Mouse (Mus musculus): ENCODE measurements around the gene Etv3.
"Not testable (repeated sequence)": the region's sequence is repeated elsewhere in the genome, so short reads cannot be mapped to it uniquely, and the experiment has no call there.

The Etv3 gene

GRCm38 (mm10) chr3:87525043-87525836 is at the start of gene Etv3:
TSS of gene Etv3 (plus strand) at chr3:87525407.
- peak; percentile 95 for DNase-seq (ENCODE audit: low read depth, low spot score)

- not testable (repeated sequence) for DNase-seq (ENCODE audit: low read depth, low spot score)
These were observed 47.3 kb upstream of the Etv3 start for GRCm38 (mm10) chr3:87477948-87478347.

- DNase-seq (ENCODE audit: low read depth, low spot score): not testable (repeated sequence)
These were observed 46.6 kb upstream of the Etv3 start for GRCm38 (mm10) chr3:87478596-87478995.

GRCm38 (mm10) chr3:87479230-87479629 is 46.0 kb upstream of the Etv3 start:
- not testable (repeated sequence) for DNase-seq (ENCODE audit: low read depth, low spot score)

- no peak for DNase-seq (ENCODE audit: low read depth, low spot score)
These were observed 37.8 kb upstream of the Etv3 start for GRCm38 (mm10) chr3:87487392-87487791.

GRCm38 (mm10) chr3:87487911-87488310 is 37.3 kb upstream of the Etv3 start:
- DNase-seq (ENCODE audit: low read depth, low spot score): no peak

- no peak for DNase-seq (ENCODE audit: low read depth, low spot score)
These were observed 26.9 kb upstream of the Etv3 start for GRCm38 (mm10) chr3:87498266-87498665.

- peak; percentile 70 for DNase-seq (ENCODE audit: low read depth, low spot score)
These were observed 26.1 kb upstream of the Etv3 start for GRCm38 (mm10) chr3:87499072-87499471.

- DNase-seq (ENCODE audit: low read depth, low spot score): peak; percentile 41
These were observed 24.8 kb upstream of the Etv3 start for GRCm38 (mm10) chr3:87500088-87501055.

GRCm38 (mm10) chr3:87501151-87501550 is 24.1 kb upstream of the Etv3 start:
- DNase-seq (ENCODE audit: low read depth, low spot score): no peak

GRCm38 (mm10) chr3:87502771-87503170 is 22.4 kb upstream of the Etv3 start:
- no peak for DNase-seq (ENCODE audit: low read depth, low spot score)

GRCm38 (mm10) chr3:87504330-87504729 is 20.9 kb upstream of the Etv3 start:
- no peak for DNase-seq (ENCODE audit: low read depth, low spot score)

GRCm38 (mm10) chr3:87504749-87505425 is 20.3 kb upstream of the Etv3 start:
- no peak for DNase-seq (ENCODE audit: low read depth, low spot score)

- DNase-seq (ENCODE audit: low read depth, low spot score): no peak
These were observed 18.5 kb upstream of the Etv3 start for GRCm38 (mm10) chr3:87506456-87507416.

- DNase-seq (ENCODE audit: low read depth, low spot score): peak; percentile 84
These were observed 16.9 kb upstream of the Etv3 start for GRCm38 (mm10) chr3:87508205-87508901.

GRCm38 (mm10) chr3:87509061-87509460 is 16.1 kb upstream of the Etv3 start:
- DNase-seq (ENCODE audit: low read depth, low spot score): no peak

- no peak for DNase-seq (ENCODE audit: low read depth, low spot score)
These were observed 14.4 kb upstream of the Etv3 start for GRCm38 (mm10) chr3:87510832-87511231.

- DNase-seq (ENCODE audit: low read depth, low spot score): peak; percentile 58
These were observed 13.0 kb upstream of the Etv3 start for GRCm38 (mm10) chr3:87511971-87512765.

GRCm38 (mm10) chr3:87515567-87516081 is 9.6 kb upstream of the Etv3 start:
- peak; percentile 84 for DNase-seq (ENCODE audit: low read depth, low spot score)
